Mouse (Mus musculus): ENCODE measurements around the gene Hist1h2ap.
A peak's percentile ranks its signal among the peaks of the same experiment; 100 is the strongest.
"Not testable (repeated sequence)": the region's sequence is repeated elsewhere in the genome, so short reads cannot be mapped to it uniquely, and the experiment has no call there.

Hist1h2ap gene

GRCm38 (mm10) chr13:21810073-21810472 lies 23.2 kb downstream of the Hist1h2ap start, which contains the start of the genes Hist1h2bq and Hist1h2ao:
Gene Hist1h2bq, minus strand, starts transcription at chr13:21810197.
Gene Hist1h2ao, plus strand, starts transcription at chr13:21810465.
- not testable (repeated sequence) for DNase-seq (ENCODE audit: low spot score in 2 of 2)

GRCm38 (mm10) chr13:21803058-21803457 lies 30.2 kb downstream of the Hist1h2ap start:
- DNase-seq (ENCODE audit: low spot score in 2 of 2): not testable (repeated sequence)

DNA sequence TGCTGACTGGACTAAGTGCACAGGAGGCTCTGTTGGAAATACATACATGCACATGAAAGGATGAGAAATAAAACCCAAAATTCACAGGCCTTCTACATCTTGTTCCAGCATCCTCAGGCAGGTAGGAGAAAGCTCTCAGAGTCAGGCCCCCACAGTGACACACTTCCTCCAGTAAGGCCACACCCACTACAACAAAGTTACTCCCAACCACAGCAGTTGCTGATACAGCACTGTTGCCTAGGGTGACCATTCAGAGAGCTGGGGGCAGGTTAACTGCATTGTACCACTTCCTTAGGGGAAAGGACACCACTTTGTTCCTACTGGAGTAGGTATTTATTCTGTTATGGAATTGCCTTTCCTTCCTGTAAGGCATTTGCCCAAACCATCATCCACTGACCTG lies 36.1 kb downstream of the Hist1h2ap start:
- not testable (repeated sequence) for DNase-seq (ENCODE audit: low spot score in 2 of 2)

DNA sequence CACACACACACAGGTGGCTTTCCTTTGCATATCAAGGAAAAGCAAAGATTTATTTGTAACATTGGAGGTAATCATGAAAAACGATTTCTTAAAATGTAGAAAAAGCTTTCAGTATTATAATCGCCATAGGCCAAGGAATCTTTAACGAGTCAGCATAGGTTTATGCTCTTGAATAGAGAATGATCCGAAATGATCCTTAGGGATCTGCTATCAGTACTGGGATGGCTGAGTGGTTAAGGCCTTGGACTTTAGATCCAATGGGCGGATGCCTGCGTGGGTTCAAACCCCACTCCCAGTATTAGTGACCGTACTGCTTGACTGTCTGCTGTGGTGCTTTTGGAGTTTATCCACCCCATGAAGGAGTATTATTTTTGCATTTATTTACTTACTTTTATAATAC lies 37.7 kb downstream of the Hist1h2ap start:
- no peak for DNase-seq (ENCODE audit: low spot score in 2 of 2)

DNA sequence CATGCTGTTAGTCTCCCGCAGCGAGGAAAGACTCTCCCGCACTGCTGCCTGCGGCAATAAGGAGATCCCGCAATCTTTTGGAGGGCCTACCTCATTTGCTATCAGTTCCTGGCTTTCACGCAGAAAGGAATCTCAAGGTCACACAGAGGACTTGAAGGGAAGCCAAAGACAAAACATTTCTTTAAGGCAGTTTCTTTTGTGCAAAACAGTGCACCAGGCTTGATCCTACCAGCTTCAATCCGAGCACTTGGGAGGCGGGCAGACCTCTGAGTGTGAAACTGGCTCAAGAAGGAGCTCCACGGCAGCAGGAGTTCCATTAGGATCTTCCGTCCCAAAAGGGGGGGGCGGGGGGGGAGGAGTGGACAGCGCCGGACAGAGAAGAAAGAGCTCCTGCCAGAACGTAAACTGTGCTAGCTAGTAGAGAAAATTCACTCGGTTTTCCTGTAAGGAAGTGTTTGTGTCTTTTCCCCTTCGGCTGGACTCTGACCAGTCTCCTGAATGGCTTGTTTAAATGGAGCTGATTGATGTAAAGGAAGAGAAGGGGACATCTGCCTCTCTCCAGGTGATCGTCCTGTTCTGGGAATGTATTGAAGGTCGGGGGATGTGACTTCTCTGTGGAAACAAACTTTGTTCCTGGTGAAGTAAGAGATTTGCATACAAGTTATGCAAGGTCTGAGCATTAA lies 42.6 kb downstream of the Hist1h2ap start:
- DNase-seq (ENCODE audit: low spot score in 2 of 2): no peak

DNA sequence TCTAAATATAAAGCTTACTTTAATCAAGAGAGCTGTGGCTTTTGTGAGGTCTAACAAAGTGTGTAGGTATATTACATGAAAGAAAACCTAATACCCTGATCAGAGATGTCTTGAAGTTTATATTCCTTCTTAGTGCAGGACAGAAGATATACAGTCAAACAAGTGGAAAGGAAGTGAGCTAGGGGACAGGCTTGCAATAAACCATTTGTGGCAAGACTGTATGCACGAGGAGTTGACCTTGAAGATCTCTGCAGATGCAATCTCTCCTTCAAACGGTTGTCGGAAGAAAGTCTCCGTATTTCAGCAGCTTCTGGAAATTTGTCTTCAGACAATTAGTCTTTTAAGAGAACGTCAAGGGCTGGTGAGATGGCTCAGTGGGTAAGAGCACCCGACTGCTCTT lies 43.4 kb downstream of the Hist1h2ap start:
- no peak for DNase-seq (ENCODE audit: low spot score in 2 of 2)

GRCm38 (mm10) chr13:21787760-21788593 lies 45.3 kb downstream of the Hist1h2ap start:
- DNase-seq (ENCODE audit: low spot score in 2 of 2): no peak

- peak; percentile 94 for DNase-seq (ENCODE audit: low spot score in 2 of 2)
These were observed 46.2 kb downstream of the Hist1h2ap start, which contains the start of the genes Hist1h2an and Hist1h2bp for GRCm38 (mm10) chr13:21786899-21787629. Gene Hist1h2an, minus strand, starts transcription at chr13:21787218. Gene Hist1h2bp, plus strand, starts transcription at chr13:21787461.

DNA sequence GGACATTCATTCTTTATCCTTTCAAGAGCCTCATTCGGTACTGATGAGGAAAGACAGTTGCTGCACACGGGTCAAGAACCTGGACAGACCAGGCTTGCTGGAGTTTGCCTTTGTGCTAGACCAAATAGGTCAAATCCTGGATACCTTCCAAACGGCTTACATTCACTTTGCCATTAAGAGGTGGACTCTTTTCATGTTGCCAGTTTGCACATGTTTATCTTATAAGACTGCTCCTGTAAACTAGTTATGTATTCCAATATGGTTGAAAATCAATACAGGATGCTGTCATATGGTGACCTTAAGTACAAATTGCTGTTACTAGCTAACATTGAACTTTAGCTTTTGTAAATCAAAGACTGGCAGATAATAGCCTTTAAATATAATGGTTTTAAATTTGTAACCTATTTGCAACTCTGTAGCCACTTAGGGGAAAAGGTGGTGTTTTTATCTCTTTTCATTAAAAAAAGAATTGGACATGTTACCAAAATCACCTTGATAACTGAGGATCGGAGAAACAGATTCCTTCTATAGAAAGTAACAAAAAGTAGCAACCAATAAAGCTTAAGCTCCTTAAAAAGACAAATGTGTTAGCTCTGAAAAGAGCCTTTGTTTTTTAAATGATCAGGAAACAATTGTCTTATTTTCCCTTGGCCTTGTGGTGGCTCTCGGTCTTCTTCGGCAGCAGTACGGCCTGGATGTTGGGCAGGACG lies 47.0 kb downstream of the Hist1h2ap start:
- DNase-seq (ENCODE audit: low spot score in 2 of 2): no peak

- DNase-seq (ENCODE audit: low spot score in 2 of 2): no peak
These were observed 49.0 kb downstream of the Hist1h2ap start for GRCm38 (mm10) chr13:21784311-21784710.

DNA sequence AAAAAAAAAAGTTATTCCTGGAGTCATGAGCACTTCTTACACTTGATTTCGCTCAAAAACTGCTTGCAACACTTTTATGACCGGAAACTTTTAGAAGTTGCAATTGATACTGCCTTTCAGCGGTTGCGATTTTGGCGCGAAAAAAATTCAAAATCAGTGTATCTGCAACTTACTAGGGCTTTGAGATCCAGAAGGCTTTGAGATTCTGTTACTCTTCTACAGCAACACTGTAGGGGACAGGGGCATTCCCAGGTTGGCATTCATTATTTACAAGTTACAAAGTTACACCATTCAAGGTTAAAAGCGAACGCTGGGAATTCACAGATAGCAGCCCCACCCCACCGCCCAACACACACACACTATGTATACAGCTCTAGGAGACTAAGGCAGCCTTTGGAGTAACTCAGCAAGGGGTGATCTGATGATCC lies 49.6 kb downstream of the Hist1h2ap start:
- no peak for DNase-seq (ENCODE audit: low spot score in 2 of 2)

- DNase-seq (ENCODE audit: low spot score in 2 of 2): peak; percentile 73 to 89
These were observed 50.1 kb downstream of the Hist1h2ap start, which contains the start of gene Hist1h3i for GRCm38 (mm10) chr13:21783255-21783617. Gene Hist1h3i, minus strand, starts transcription at chr13:21783370.

Measured in heart, adult 9 months (tissue).